Mouse (Mus musculus): Measurements from ENCODE around the gene Capn1. TPM values are rescaled to one million over a fixed set of nuclear protein-coding genes. Genes with fewer than 3 reads are reported as not detected.

The Capn1 gene
- polyA plus RNA-seq, 1 experiment from 2014 or later: 17.8 TPM

DNA sequence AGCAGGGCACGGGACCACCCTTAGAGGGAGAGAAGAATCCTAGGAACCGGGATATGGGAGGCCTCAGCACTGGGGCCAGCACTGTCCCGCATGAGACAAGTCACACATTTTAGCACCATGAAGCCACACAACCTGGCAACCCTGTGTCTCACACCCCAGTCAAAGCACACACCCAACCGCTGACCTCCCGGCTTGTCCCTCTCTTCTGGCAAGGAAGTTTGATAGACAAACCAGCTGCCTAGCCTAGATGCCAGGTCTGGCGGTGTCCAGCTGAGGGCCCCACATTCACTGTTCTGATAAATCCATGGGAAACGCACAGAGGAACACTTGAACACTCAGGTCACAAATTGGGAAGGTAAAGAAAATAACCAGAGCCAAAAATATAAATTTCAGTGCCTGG is 73.1 kb downstream of the Capn1 start:
- Histone ChIP-seq H3K4me3 (ENCODE audit: low read depth, low read length) (no peak overlapping the region), H3K27me3 (replicated peaks; ENCODE audit: control insufficient read depth, insufficient read depth, low read length) (no peaks in the 10 kb centered on the region), H3K4me2 (replicated peaks; ENCODE audit: low read depth) (no peak overlapping the region), H3K9ac (ENCODE audit: low read depth, low read length) (no peak overlapping the region), H3K27ac (ENCODE audit: low read depth, low read length) (no peak overlapping the region), H3K9me3 (ENCODE audit: control insufficient read depth) (no peaks in the 10 kb centered on the region), H3K36me3 (ENCODE audit: control insufficient read depth, insufficient read depth) (peaks cover 36% of the 10 kb centered on the region; the same call in 1 of the 2 replicates), H3K4me1 (replicated peaks; ENCODE audit: control insufficient read depth, insufficient read depth, low read length) (peaks cover 12% of the 10 kb centered on the region)
- WGBS: 89% methylated on average over 7 of the region's 7 CpGs
- no peak for ATAC-seq
- no peak for TF ChIP-seq CTCF (IDR thresholded peaks at IDR 0.05; ENCODE audit: low read depth)

DNA sequence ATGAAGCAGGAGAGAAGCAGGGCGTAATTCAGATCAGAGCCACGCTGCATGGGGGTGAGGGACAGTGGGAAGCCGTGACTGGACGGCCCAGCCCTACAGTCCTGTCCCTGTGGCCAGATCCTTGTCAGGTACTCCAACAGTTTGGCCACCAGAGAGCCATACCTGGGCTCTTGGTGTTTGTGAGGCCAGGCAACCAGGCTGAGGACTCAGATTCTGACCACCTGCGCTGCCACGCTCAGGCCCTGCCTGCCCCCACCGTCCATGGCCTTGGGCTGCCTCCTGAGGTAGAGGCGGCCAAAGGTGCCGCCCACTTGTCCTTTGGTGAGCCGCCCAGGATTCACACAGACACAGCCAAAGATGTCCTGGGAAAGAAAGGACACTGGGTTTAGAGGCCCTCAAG is 75.0 kb downstream of the Capn1 start:
- no peak overlapping the region for H3K9ac ChIP-seq (ENCODE audit: low read depth, low read length)
- H3K27ac ChIP-seq (ENCODE audit: low read depth, low read length): no peak overlapping the region
- ATAC-seq: no peak
- no peak overlapping the region for H3K4me3 ChIP-seq (ENCODE audit: low read depth, low read length)
- no peak overlapping the region for H3K4me2 ChIP-seq (replicated peaks; ENCODE audit: low read depth)
- no peaks in the 10 kb centered on the region for H3K27me3 ChIP-seq (replicated peaks; ENCODE audit: control insufficient read depth, insufficient read depth, low read length)
- no peak for TF ChIP-seq CTCF (IDR thresholded peaks at IDR 0.05; ENCODE audit: low read depth)
- H3K9me3 ChIP-seq (ENCODE audit: control insufficient read depth): no peaks in the 10 kb centered on the region
- peaks cover 31% of the 10 kb centered on the region; the same call in 1 of the 2 replicates for H3K36me3 ChIP-seq (ENCODE audit: control insufficient read depth, insufficient read depth)
- WGBS: 85% methylated on average over 10 of the region's 10 CpGs
- H3K4me1 ChIP-seq (replicated peaks; ENCODE audit: control insufficient read depth, insufficient read depth, low read length): peaks cover 4% of the 10 kb centered on the region; the same call in 1 of the 2 replicates

DNA sequence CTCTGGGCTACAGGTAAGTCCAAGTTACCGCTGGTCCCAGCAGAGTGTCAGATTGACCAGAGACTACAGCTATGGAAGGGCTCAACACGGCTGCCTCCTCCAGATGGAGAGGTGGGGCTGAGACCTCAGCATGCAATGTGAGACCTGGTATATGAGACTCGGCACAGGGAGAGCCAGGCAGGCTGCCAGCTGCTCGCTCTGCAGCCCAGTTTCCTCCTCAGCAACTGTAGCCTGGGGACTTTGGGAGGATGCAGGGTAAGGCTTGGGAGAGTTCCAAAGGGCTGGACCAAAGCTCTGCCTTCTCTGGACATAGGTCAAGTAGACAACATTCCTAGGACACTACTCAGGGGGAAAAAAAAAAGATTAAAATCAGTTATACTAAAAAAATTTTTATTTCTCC is 75.5 kb downstream of the Capn1 start:
- 66% methylated on average over 4 of the region's 4 CpGs for WGBS
- Histone ChIP-seq H3K4me2 (replicated peaks; ENCODE audit: low read depth) (no peak overlapping the region), H3K27ac (ENCODE audit: low read depth, low read length) (no peak overlapping the region), H3K4me1 (replicated peaks; ENCODE audit: control insufficient read depth, insufficient read depth, low read length) (peaks cover 4% of the 10 kb centered on the region), H3K4me3 (ENCODE audit: low read depth, low read length) (no peak overlapping the region), H3K9ac (ENCODE audit: low read depth, low read length) (no peak overlapping the region), H3K27me3 (replicated peaks; ENCODE audit: control insufficient read depth, insufficient read depth, low read length) (no peaks in the 10 kb centered on the region), H3K36me3 (ENCODE audit: control insufficient read depth, insufficient read depth) (peaks cover 31% of the 10 kb centered on the region; the same call in 1 of the 2 replicates), H3K9me3 (ENCODE audit: control insufficient read depth) (no peaks in the 10 kb centered on the region)
- no peak for TF ChIP-seq CTCF (IDR thresholded peaks at IDR 0.05; ENCODE audit: low read depth)
- no peak for ATAC-seq

DNA sequence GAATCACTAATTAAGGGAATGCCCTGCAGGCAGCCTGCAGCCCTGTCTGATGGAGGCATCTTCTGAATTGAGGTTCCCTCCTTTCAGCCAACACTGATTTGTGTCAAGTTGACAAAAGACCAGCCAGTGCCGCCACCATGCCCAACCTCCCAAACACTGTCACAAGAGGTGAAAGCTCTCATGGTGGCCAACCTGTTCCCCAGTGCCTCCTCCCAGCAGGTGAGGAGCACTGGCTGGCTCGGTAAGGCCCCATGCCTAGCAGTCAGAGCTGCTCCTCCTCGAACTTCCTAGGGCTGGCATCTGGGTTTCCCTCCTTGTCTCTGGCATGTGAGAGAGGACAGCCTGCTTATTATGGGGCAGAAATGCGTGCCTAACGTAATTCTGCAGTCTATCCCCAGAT is 76.0 kb downstream of the Capn1 start:
- Histone ChIP-seq H3K4me1 (replicated peaks; ENCODE audit: control insufficient read depth, insufficient read depth, low read length) (peaks cover 6% of the 10 kb centered on the region), H3K27ac (ENCODE audit: low read depth, low read length) (no peak overlapping the region), H3K27me3 (replicated peaks; ENCODE audit: control insufficient read depth, insufficient read depth, low read length) (no peaks in the 10 kb centered on the region), H3K4me2 (replicated peaks; ENCODE audit: low read depth) (no peak overlapping the region), H3K36me3 (ENCODE audit: control insufficient read depth, insufficient read depth) (peaks cover 31% of the 10 kb centered on the region; the same call in 1 of the 2 replicates), H3K9ac (ENCODE audit: low read depth, low read length) (no peak overlapping the region), H3K9me3 (ENCODE audit: control insufficient read depth) (no peaks in the 10 kb centered on the region), H3K4me3 (ENCODE audit: low read depth, low read length) (no peak overlapping the region)
- no peak for TF ChIP-seq CTCF (IDR thresholded peaks at IDR 0.05; ENCODE audit: low read depth)
- WGBS: 80% methylated on average over 5 of the region's 5 CpGs
- ATAC-seq: no peak

Small RNA genes lying within 50 kb of the gene (microRNA-seq; reads per million reads assigned to microRNA genes)
- 2.7 reads per million, percentile 2 among the genes with 10 or more reads in this experiment for gene Mir6988

Other genes with a start within 250 kb of the Capn1 start
- gene Scyl1, start 244.5 kb downstream of the Capn1 start, polyA plus RNA-seq (2015; fragmentation: Nextera tagmentation; extraction: Ambion mirVana): 43.8 and 48.8 TPM in 2 replicates
- gene Frmd8, start 140.6 kb downstream of the Capn1 start, polyA plus RNA-seq (2015; fragmentation: Nextera tagmentation; extraction: Ambion mirVana): 21.7 and 24.0 TPM in 2 replicates
- 3.8 and 4.0 TPM in 2 replicates for gene Slc25a45, start 138.1 kb downstream of the Capn1 start, polyA plus RNA-seq (2015; fragmentation: Nextera tagmentation; extraction: Ambion mirVana)
- gene Tigd3, start 121.7 kb downstream of the Capn1 start, polyA plus RNA-seq (2015; fragmentation: Nextera tagmentation; extraction: Ambion mirVana): 1.0 and 1.2 TPM in 2 replicates
- 49.9 and 51.9 TPM in 2 replicates for gene Dpf2, start 102.9 kb downstream of the Capn1 start, polyA plus RNA-seq (2015; fragmentation: Nextera tagmentation; extraction: Ambion mirVana)
- gene Cdc42ep2, start 91.1 kb downstream of the Capn1 start, polyA plus RNA-seq (2015; fragmentation: Nextera tagmentation; extraction: Ambion mirVana): 6.5 and 6.6 TPM in 2 replicates
- 23.5 and 23.9 TPM in 2 replicates for gene Pola2, start 51.7 kb downstream of the Capn1 start, polyA plus RNA-seq (2015; fragmentation: Nextera tagmentation; extraction: Ambion mirVana)
- not detected in 2 replicates for gene Slc22a20, start 29.8 kb downstream of the Capn1 start, polyA plus RNA-seq (2015; fragmentation: Nextera tagmentation; extraction: Ambion mirVana)
- gene Syvn1, start 30.7 kb upstream of the Capn1 start, polyA plus RNA-seq (2015; fragmentation: Nextera tagmentation; extraction: Ambion mirVana): 17.7 and 21.3 TPM in 2 replicates
- 35.0 and 36.3 TPM in 2 replicates for gene Mrpl49, start 41.9 kb upstream of the Capn1 start, polyA plus RNA-seq (2015; fragmentation: Nextera tagmentation; extraction: Ambion mirVana)
- gene Fau, start 41.9 kb upstream of the Capn1 start, polyA plus RNA-seq (2015; fragmentation: Nextera tagmentation; extraction: Ambion mirVana): 964 and 990 TPM in 2 replicates
- gene Znhit2, start 45.3 kb upstream of the Capn1 start, polyA plus RNA-seq (2015; fragmentation: Nextera tagmentation; extraction: Ambion mirVana): 30.8 and 33.3 TPM in 2 replicates
- 13.4 and 17.5 TPM in 2 replicates for gene Tm7sf2, start 52.5 kb upstream of the Capn1 start, polyA plus RNA-seq (2015; fragmentation: Nextera tagmentation; extraction: Ambion mirVana)
- gene Vps51, start 61.3 kb upstream of the Capn1 start, polyA plus RNA-seq (2015; fragmentation: Nextera tagmentation; extraction: Ambion mirVana): 35.9 and 42.4 TPM in 2 replicates
- not detected in 2 replicates for gene Tmem262, start 64.1 kb upstream of the Capn1 start, polyA plus RNA-seq (2015; fragmentation: Nextera tagmentation; extraction: Ambion mirVana)
- gene Gm28374, start 66.4 kb upstream of the Capn1 start, polyA plus RNA-seq (2015; fragmentation: Nextera tagmentation; extraction: Ambion mirVana): 0.43 and 0.47 TPM in 2 replicates
- gene Zfpl1, start 69.1 kb upstream of the Capn1 start, polyA plus RNA-seq (2015; fragmentation: Nextera tagmentation; extraction: Ambion mirVana): 54.9 and 56.2 TPM in 2 replicates
- gene Cdca5, start 69.1 kb upstream of the Capn1 start, polyA plus RNA-seq (2015; fragmentation: Nextera tagmentation; extraction: Ambion mirVana): 8.7 and 8.9 TPM in 2 replicates
- not detected in 2 replicates for gene AC131692.1, start 78.5 kb upstream of the Capn1 start, polyA plus RNA-seq (2015; fragmentation: Nextera tagmentation; extraction: Ambion mirVana)
- 273 and 333 TPM in 2 replicates for gene Naaladl1, start 89.9 kb upstream of the Capn1 start, polyA plus RNA-seq (2015; fragmentation: Nextera tagmentation; extraction: Ambion mirVana)
- gene Sac3d1, start 102.8 kb upstream of the Capn1 start, polyA plus RNA-seq (2015; fragmentation: Nextera tagmentation; extraction: Ambion mirVana): 17.0 and 19.1 TPM in 2 replicates
- 23.0 and 23.3 TPM in 2 replicates for gene Snx15, start 112.4 kb upstream of the Capn1 start, polyA plus RNA-seq (2015; fragmentation: Nextera tagmentation; extraction: Ambion mirVana)
- gene Batf2, start 125.1 kb upstream of the Capn1 start, polyA plus RNA-seq (2015; fragmentation: Nextera tagmentation; extraction: Ambion mirVana): 0.61 and 1.3 TPM in 2 replicates
- 70.6 and 71.5 TPM in 2 replicates for gene Arl2, start 125.7 kb upstream of the Capn1 start, polyA plus RNA-seq (2015; fragmentation: Nextera tagmentation; extraction: Ambion mirVana)
- gene Majin, start 168.5 kb upstream of the Capn1 start, polyA plus RNA-seq (2015; fragmentation: Nextera tagmentation; extraction: Ambion mirVana): 0.20 TPM in 1 of 2 replicates, not detected in the other
- 0.26 and 0.34 TPM in 2 replicates for gene Gpha2, start 210.5 kb upstream of the Capn1 start, polyA plus RNA-seq (2015; fragmentation: Nextera tagmentation; extraction: Ambion mirVana)
- gene Ppp2r5b, start 220.0 kb upstream of the Capn1 start, polyA plus RNA-seq (2015; fragmentation: Nextera tagmentation; extraction: Ambion mirVana): 15.2 and 17.1 TPM in 2 replicates
- 3.6 and 4.0 TPM in 2 replicates for gene Atg2a, start 225.8 kb upstream of the Capn1 start, polyA plus RNA-seq (2015; fragmentation: Nextera tagmentation; extraction: Ambion mirVana)

All from intestine, postnatal 0 days (tissue).